Mouse (Mus musculus) left cerebral cortex, postnatal 25 days (tissue): ENCODE measurements around the gene Slc25a22. TPM values are rescaled to one million over a fixed set of nuclear protein-coding genes. Genes with fewer than 3 reads are reported as not detected.
"Not testable (repeated sequence)": the region's sequence is repeated elsewhere in the genome, so short reads cannot be mapped to it uniquely, and the experiment has no call there.

Experiments used
- DNase-seq, 2 experiments: peaks; one replicate each; pipeline ENCODE4 v3.0.0; 2022; ENCODE audit warnings: low spot score in 2 of 2, mixed read lengths in 1 of 2
- intact Hi-C: fragments of 180-260 bp; cut with DNase I; formaldehyde crosslinking; loops from one replicate; pipeline ENCODE4 v1.15.1; 2025
- total RNA-seq, 2 experiments: library from RNA; stranded (reverse); gene quantifications; 2 replicates each; pipeline ENCODE4 v1.2.3; 2021

Slc25a22 gene
- total RNA-seq, 2 experiments from 2014 or later, result 292 to 311 TPM

GRCm38 (mm10) chr7:141460391-141461113, 22.9 kb upstream of the Slc25a22 start, which contains the start of gene Cracr2b:
Cracr2b (plus strand) TSS chr7:141461094.
- DNase-seq, result no peak
- intact Hi-C loops, result no loop called here

DNA sequence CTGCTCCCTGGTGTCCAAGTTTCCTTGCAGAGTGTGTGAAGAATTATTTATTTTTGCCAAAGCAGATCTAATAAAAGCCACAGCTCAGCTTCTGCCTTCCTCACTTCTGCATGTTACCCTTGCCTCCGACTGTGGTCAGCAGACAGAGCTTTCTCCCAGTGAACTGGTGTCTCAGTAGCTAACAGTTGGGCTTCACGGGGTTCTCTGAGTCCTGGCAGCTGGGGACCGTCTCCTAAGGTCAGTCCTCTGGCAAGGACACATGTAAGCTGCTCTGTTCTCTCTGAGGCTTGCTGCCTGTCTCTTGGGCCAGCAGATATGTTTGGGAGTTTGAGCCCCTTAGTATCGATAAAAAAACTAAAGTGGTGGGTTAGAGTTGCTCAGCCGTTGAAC, 22.3 kb upstream of the Slc25a22 start:
- no peak for DNase-seq
- intact Hi-C loops, result no loop called here

DNA sequence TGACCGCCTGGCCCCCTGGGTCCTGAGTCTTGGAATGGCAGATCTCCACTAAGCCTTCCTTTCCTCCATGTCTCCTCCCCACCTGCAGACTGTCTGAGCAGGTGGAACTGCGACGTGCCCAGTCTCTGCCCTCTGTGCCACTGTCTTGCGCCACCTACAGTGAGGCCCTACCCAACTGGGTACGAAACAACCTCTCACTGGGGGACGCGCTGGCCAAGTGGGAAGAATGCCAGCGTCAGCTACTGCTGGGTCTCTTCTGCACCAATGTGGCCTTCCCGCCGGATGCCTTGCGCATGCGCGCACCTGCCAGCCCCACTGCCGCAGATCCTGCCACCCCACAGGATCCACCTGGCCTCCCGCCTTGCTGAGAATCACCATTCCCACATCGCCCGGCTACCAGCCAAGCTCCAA, 21.6 kb upstream of the Slc25a22 start:
- intact Hi-C loops, result loop anchor here (5.0 kb wide), 1 partner anchor 47 kb away; the partner anchor contains the start of gene Gatd1
- no peak for DNase-seq

GRCm38 (mm10) chr7:141458661-141459060, 21.0 kb upstream of the Slc25a22 start:
- no peak for DNase-seq
- intact Hi-C loops, result loop anchor here (5.0 kb wide), 1 partner anchor 46 kb away; the partner anchor contains the start of gene Gatd1

GRCm38 (mm10) chr7:141457986-141458660, 20.4 kb upstream of the Slc25a22 start:
- no peak for DNase-seq
- intact Hi-C loops, result loop anchor here (5.0 kb wide), 1 partner anchor 46 kb away; the partner anchor contains the start of gene Gatd1

- no peak for DNase-seq
Observed at GRCm38 (mm10) chr7:141457236-141457635, 19.5 kb upstream of the Slc25a22 start.

DNA sequence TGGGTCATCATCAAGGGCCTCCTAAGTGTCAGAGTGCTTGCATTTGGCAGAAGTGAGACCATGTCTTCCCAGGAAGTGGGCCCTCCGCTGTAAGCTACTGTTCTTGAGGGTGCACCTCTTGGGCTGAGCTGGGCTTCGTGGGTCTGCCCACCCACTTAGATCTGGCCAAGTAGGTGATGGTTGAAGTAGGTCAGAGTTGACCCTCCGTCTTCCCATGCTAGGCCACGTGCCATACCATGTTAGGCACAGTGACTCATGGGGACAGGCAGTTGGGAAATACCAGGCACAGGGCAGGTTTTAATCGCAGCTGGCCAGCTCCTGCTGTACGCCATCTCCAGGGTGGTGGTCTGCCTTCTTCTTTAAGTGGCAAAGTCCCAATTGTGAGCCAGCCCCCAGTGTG, 19.0 kb upstream of the Slc25a22 start:
- intact Hi-C loops, result loop anchor here (5.0 kb wide), 1 partner anchor 44 kb away; the partner anchor contains the start of gene Gatd1
- DNase-seq, result no peak

More at GRCm38 (mm10) chr7:141457236-141457635, 19.5 kb upstream of the Slc25a22 start:
- intact Hi-C loops, result loop anchor here (5.0 kb wide), 1 partner anchor 45 kb away; the partner anchor contains the start of gene Gatd1

GRCm38 (mm10) chr7:141455610-141456314, 18.1 kb upstream of the Slc25a22 start:
- DNase-seq, result no peak
- intact Hi-C loops, result loop anchor here (5.0 kb wide), 1 partner anchor 43 kb away; the partner anchor contains the start of gene Gatd1

DNA sequence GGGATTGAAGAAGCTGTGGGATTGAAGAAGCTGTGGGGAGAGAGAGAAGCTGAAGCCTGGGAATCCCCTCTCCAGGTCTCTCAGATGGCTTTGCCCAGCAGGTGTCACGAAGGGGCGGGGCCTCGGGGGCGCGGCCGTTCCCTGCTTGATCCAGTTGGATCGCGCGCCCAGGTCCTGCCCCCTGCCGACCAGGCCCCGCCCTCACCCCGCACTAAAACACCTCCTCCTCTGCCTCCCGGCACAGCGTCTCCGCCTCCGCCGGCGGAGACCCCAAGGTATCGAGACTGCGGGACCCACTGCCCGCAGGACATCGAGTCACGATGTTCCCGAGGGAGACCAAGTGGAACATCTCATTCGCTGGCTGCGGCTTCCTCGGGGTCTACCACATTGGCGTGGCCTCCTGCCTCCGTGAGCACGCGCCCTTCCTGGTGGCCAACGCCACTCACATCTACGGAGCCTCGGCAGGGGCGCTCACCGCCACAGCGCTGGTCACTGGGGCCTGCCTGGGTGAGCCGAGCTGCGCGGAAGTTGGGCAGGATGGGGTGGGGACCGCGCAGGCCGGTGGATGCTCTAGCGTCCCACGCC, 17.4 kb upstream of the Slc25a22 start, which contains the start of gene Pnpla2:
Gene Pnpla2 (plus strand): TSS at position 232 of the 585 bp plus-strand sequence.
- intact Hi-C loops, result loop anchor here (5.0 kb wide), 1 partner anchor 43 kb away; the partner anchor contains the start of gene Gatd1
- peak; percentile 91 to 92 for DNase-seq

- no peak for DNase-seq
- intact Hi-C loops, result no loop called here
Observed at GRCm38 (mm10) chr7:141453636-141454035, 15.9 kb upstream of the Slc25a22 start.

DNA sequence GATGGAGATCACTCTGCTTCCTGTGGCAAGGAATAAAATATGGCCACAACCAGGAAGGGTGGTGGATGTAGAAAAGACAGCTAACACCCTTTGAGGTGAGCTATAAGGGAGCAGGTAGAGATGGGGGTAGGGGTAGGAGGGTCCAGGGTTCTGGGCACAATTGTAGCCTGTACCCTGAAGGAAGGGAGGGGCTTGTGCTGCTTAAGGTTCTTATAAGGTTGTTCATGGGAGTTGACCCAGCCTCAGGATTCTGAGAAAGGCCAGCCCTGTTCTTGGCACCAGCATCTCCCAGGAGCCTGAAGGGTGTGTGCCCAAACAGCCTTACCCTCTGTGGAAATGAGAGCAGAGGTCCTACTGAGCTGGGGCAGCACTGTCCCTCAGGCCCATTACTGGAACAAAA, 14.2 kb upstream of the Slc25a22 start:
- intact Hi-C loops, result no loop called here
- no peak for DNase-seq

GRCm38 (mm10) chr7:141447110-141447991, 9.7 kb upstream of the Slc25a22 start, which contains the start of gene Rplp2:
Rplp2 (plus strand) TSS chr7:141447370.
- intact Hi-C loops, result loop anchor here (1.0 kb wide), 1 partner anchor 10 kb away; the partner anchor contains the start of gene Slc25a22
- DNase-seq, result peak; percentile 97 to 98

- intact Hi-C loops, DNase-seq: not testable (repeated sequence)
Observed at GRCm38 (mm10) chr7:141446374-141446773, 8.7 kb upstream of the Slc25a22 start.

GRCm38 (mm10) chr7:141443828-141444237, 6.1 kb upstream of the Slc25a22 start, which contains the start of gene Pidd1:
Pidd1 (minus strand) TSS chr7:141444025.
- intact Hi-C loops, result no loop called here
- DNase-seq, result no peak

GRCm38 (mm10) chr7:141443081-141443821, 5.6 kb upstream of the Slc25a22 start:
- intact Hi-C loops, result no loop called here
- DNase-seq, result no peak

GRCm38 (mm10) chr7:141442199-141442598, 4.5 kb upstream of the Slc25a22 start:
- DNase-seq, result no peak
- intact Hi-C loops, result no loop called here

- intact Hi-C loops, result no loop called here
Observed at GRCm38 (mm10) chr7:141441460-141441859, 3.8 kb upstream of the Slc25a22 start.

More at GRCm38 (mm10) chr7:141441460-141441859, 3.8 kb upstream of the Slc25a22 start:
- no peak for DNase-seq
